Mouse (Mus musculus) MEL (cell line): ENCODE data around the gene Neto2.

ENCODE experiments used
- CTCF ChIP-seq, 3 experiments: IDR thresholded peaks in 2 of 3; conservative IDR thresholded peaks in 1 of 3; 2 replicates each; pipeline ENCODE4 v1.5.1; 2011 to 2012; ENCODE audit warnings: low read length in 3 of 3, low read depth in 2 of 3, mild to moderate bottlenecking in 2 of 3, improper control_type of control experiment in 1 of 3, inconsistent platforms in 1 of 3, mixed read lengths in 1 of 3, moderate library complexity in 1 of 3; ENCODE audit not compliant: control insufficient read depth in 1 of 3, insufficient read depth in 1 of 3, poor library complexity in 1 of 3, severe bottlenecking in 1 of 3
- GATA1 ChIP-seq: IDR thresholded peaks from 2 replicates; pipeline ENCODE4 v1.6.1; 2011; ENCODE audit warnings: low read depth, low read length, improper control_type of control experiment

- no peak for TF ChIP-seq GATA1
- TF ChIP-seq CTCF (IDR thresholded peaks at IDR 0.05 in 2 of 3, conservative IDR thresholded peaks at IDR 0.05 in 1 of 3; ENCODE audit: control insufficient read depth in 1 of 3, insufficient read depth in 1 of 3, low read depth in 2 of 3, low read length in 3 of 3, poor library complexity in 1 of 3, severe bottlenecking in 1 of 3): no peak
Measured at GRCm38 (mm10) chr8:85594983-85595382, 105.7 kb downstream of the Neto2 start.
